Mouse (Mus musculus): ENCODE data around the gene Il17rd.

- no peak for TF ChIP-seq POLR2A (IDR thresholded peaks at IDR 0.05; ENCODE audit: low read depth, low read length)
- TF ChIP-seq CTCF (IDR thresholded peaks at IDR 0.05; ENCODE audit: extremely low read depth, insufficient read length, insufficient replicate concordance, low read depth, low read length), result no peak
Measured at GRCm38 (mm10) chr14:27066171-27066929, 27.6 kb downstream of the Il17rd start.

All from small intestine, adult 2 months (tissue).